Mouse (Mus musculus): Measurements from ENCODE around the gene Atrip. TPM values are rescaled to one million over a fixed set of nuclear protein-coding genes. Genes with fewer than 3 reads are reported as not detected.

Atrip gene
- polyA plus RNA-seq, 1 experiment from 2014 or later, result 36.0 TPM

- Histone ChIP-seq H3K4me3 (replicated peaks; ENCODE audit: low read length) (peak overlapping the region; percentile 70), H3K36me3 (ENCODE audit: control insufficient read depth, insufficient read depth) (no peaks in the 10 kb centered on the region), H3K9me3 (ENCODE audit: control insufficient read depth, low read length) (no peaks in the 10 kb centered on the region), H3K4me2 (ENCODE audit: low read length) (peak overlapping the region; percentile 95), H3K27ac (ENCODE audit: low read length) (peak overlapping the region; percentile 100), H3K9ac (replicated peaks; ENCODE audit: low read depth, low read length) (peak overlapping the region; percentile 93), H3K4me1 (replicated peaks; ENCODE audit: control insufficient read depth, insufficient read depth, low read length) (peaks cover 46% of the 10 kb centered on the region), H3K27me3 (replicated peaks; ENCODE audit: control insufficient read depth, insufficient read depth, low read length) (no peaks in the 10 kb centered on the region)
- no peak; the same call in 1 of the 2 replicates for ATAC-seq
- WGBS, result under 1% methylated on average over 21 of the region's 21 CpGs
These were observed 20.7 kb upstream of the Atrip start for GRCm38 (mm10) chr9:109094553-109095136.

DNA sequence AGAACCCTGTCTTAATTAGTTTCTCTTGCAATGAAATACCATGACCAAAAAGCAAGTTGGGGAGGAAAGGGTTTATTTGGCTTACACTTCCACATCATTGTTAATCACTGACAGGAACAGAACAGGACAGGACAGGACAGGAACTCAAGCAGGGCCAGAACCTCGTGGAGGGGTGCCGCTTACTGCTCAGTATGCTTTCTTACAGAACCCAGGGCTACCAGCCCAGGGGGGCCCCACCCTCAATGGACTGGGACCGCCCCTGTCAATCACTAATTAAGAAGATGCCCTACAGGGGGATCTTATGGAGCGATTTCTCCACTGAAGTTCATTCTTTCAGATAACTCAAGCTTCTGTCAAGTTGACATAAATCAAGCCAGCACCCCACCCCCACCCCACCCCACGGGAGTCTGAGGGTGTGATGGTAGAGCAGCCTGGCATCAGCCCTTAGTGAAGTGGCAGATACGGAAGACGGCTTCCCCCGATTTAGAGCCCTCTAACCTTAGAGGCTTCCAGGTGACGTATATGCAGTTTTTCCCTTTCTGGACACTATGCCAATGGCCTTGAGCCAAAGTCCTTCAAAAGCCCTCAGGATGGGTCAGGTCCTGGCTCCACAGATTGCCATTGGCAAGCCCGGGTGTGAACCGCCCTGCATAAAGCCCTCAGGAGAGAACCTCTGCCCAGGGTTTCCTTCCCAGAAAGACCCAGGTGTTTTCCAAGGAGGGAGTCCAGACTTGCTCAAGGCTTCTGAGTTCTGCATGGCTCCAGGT lies 20.0 kb upstream of the Atrip start:
- 12% methylated on average over 11 of the region's 11 CpGs for WGBS
- peak overlapping the region; percentile 70 for H3K4me3 ChIP-seq (replicated peaks; ENCODE audit: low read length)
- peak overlapping the region; percentile 95 for H3K4me2 ChIP-seq (ENCODE audit: low read length)
- peaks cover 39% of the 10 kb centered on the region for H3K4me1 ChIP-seq (replicated peaks; ENCODE audit: control insufficient read depth, insufficient read depth, low read length)
- H3K36me3 ChIP-seq (ENCODE audit: control insufficient read depth, insufficient read depth), result no peaks in the 10 kb centered on the region
- ATAC-seq, result no peak
- no peaks in the 10 kb centered on the region for H3K27me3 ChIP-seq (replicated peaks; ENCODE audit: control insufficient read depth, insufficient read depth, low read length)
- peak overlapping the region; percentile 93 for H3K9ac ChIP-seq (replicated peaks; ENCODE audit: low read depth, low read length)
- H3K9me3 ChIP-seq (ENCODE audit: control insufficient read depth, low read length), result no peaks in the 10 kb centered on the region
- H3K27ac ChIP-seq (ENCODE audit: low read length), result peak overlapping the region; percentile 100

DNA sequence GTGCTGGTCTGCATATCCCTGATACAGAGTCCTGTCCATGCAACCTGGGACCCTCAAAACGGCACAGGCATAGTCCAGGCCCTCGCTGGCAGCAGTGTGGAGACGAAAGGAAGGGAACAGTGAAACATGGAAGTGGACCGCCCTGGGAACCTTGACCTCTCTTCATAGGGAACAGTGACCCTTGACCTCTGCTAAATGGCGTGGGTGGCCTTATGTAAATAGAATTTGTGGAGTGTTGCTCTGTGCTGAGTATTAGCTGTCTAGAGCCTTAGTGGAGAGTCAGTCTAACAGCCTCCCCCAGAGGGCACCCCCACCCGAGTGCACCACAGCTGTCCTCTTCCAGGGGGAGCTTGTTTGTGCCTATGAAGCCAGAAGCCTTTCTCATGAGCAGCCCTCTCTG lies 18.9 kb upstream of the Atrip start:
- Histone ChIP-seq H3K4me3 (replicated peaks; ENCODE audit: low read length) (no peak overlapping the region), H3K4me1 (replicated peaks; ENCODE audit: control insufficient read depth, insufficient read depth, low read length) (peaks cover 32% of the 10 kb centered on the region), H3K9me3 (ENCODE audit: control insufficient read depth, low read length) (no peaks in the 10 kb centered on the region), H3K27ac (ENCODE audit: low read length) (no peak overlapping the region), H3K36me3 (ENCODE audit: control insufficient read depth, insufficient read depth) (no peaks in the 10 kb centered on the region), H3K4me2 (ENCODE audit: low read length) (no peak overlapping the region), H3K27me3 (replicated peaks; ENCODE audit: control insufficient read depth, insufficient read depth, low read length) (no peaks in the 10 kb centered on the region), H3K9ac (replicated peaks; ENCODE audit: low read depth, low read length) (no peak overlapping the region)
- no peak for ATAC-seq
- WGBS, result 67% methylated on average over 6 of the region's 6 CpGs

DNA sequence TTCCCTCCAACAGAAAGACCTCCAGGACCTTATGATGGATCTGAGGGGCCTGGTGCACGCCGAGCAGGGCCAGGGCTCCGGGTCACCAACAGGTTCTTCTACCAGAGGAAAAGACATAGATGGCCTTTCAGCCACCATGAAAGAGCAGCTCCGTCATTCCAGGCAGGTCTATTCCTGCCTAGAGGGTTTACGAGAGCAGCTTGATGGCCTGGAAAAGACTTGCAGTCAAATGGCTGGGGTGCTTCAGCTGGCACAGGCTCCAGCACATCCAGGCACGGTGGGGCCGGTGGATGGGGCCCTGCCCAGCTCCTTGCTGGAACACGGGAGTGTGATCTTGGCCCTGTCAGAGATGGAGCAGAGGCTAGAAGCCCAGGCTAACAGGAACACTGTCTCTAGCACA lies 17.9 kb upstream of the Atrip start:
- H3K9ac ChIP-seq (replicated peaks; ENCODE audit: low read depth, low read length), result no peak overlapping the region
- H3K4me1 ChIP-seq (replicated peaks; ENCODE audit: control insufficient read depth, insufficient read depth, low read length), result peaks cover 24% of the 10 kb centered on the region
- no peak for ATAC-seq
- 95% methylated on average over 8 of the region's 8 CpGs for WGBS
- no peak overlapping the region for H3K4me3 ChIP-seq (replicated peaks; ENCODE audit: low read length)
- no peaks in the 10 kb centered on the region for H3K36me3 ChIP-seq (ENCODE audit: control insufficient read depth, insufficient read depth)
- H3K9me3 ChIP-seq (ENCODE audit: control insufficient read depth, low read length), result no peaks in the 10 kb centered on the region
- H3K27me3 ChIP-seq (replicated peaks; ENCODE audit: control insufficient read depth, insufficient read depth, low read length), result no peaks in the 10 kb centered on the region
- no peak overlapping the region for H3K4me2 ChIP-seq (ENCODE audit: low read length)
- H3K27ac ChIP-seq (ENCODE audit: low read length), result no peak overlapping the region

DNA sequence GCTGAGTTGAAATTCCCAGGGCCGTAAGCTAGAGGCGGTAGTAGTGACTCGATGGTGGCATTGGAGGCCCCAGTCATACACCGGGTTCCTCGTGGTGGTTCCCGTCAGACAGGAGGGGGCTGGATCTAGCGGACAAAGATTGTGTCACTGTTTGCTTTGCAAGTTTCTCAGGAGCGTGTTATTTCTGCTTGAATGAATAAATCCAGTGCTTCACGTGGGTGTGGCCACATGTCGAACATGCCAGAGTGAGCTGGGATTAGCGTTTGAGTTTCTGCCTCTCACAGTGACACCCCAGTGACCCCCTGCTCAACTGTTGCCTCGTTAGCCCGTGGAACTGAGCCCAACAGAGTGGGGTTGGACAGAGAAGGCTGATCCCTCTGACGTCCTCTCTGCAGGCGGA lies 16.5 kb upstream of the Atrip start:
- Histone ChIP-seq H3K4me1 (replicated peaks; ENCODE audit: control insufficient read depth, insufficient read depth, low read length) (peaks cover 19% of the 10 kb centered on the region), H3K27ac (ENCODE audit: low read length) (no peak overlapping the region), H3K4me3 (replicated peaks; ENCODE audit: low read length) (no peak overlapping the region), H3K4me2 (ENCODE audit: low read length) (no peak overlapping the region), H3K36me3 (ENCODE audit: control insufficient read depth, insufficient read depth) (no peaks in the 10 kb centered on the region), H3K9ac (replicated peaks; ENCODE audit: low read depth, low read length) (no peak overlapping the region), H3K27me3 (replicated peaks; ENCODE audit: control insufficient read depth, insufficient read depth, low read length) (no peaks in the 10 kb centered on the region), H3K9me3 (ENCODE audit: control insufficient read depth, low read length) (no peaks in the 10 kb centered on the region)
- ATAC-seq, result no peak
- WGBS, result 11% methylated on average over 15 of the region's 15 CpGs

DNA sequence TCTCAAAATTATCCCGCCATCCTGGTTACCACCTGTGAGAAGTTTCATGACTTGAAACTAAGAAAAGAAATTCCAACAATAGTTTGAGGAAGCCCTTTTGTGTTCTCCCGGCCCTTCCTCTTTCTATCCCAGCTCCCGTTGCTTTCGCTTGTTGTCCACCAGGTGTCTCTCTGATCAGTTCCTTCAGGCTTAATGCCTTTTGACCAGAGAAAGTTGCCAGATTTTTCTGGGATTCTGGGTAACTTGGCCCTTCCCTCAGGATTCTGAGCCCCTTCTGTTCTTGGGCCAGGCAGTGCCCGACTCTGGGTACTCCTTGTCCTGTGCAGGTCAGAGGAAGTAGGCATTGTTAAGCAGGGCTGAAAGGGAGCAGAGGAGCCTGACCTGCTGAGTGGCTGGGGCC lies 14.1 kb upstream of the Atrip start:
- Histone ChIP-seq H3K27me3 (replicated peaks; ENCODE audit: control insufficient read depth, insufficient read depth, low read length) (no peaks in the 10 kb centered on the region), H3K27ac (ENCODE audit: low read length) (no peak overlapping the region), H3K36me3 (ENCODE audit: control insufficient read depth, insufficient read depth) (no peaks in the 10 kb centered on the region), H3K9me3 (ENCODE audit: control insufficient read depth, low read length) (no peaks in the 10 kb centered on the region), H3K4me1 (replicated peaks; ENCODE audit: control insufficient read depth, insufficient read depth, low read length) (peaks cover 12% of the 10 kb centered on the region), H3K9ac (replicated peaks; ENCODE audit: low read depth, low read length) (0 out of 2 replicates have a peak overlapping the region, but pooled peaks have one; percentile 4), H3K4me3 (replicated peaks; ENCODE audit: low read length) (no peak overlapping the region), H3K4me2 (ENCODE audit: low read length) (no peak overlapping the region)
- ATAC-seq, result peak; percentile 22; the same call in 1 of the 2 replicates
- 4% methylated on average over 5 of the region's 5 CpGs for WGBS

DNA sequence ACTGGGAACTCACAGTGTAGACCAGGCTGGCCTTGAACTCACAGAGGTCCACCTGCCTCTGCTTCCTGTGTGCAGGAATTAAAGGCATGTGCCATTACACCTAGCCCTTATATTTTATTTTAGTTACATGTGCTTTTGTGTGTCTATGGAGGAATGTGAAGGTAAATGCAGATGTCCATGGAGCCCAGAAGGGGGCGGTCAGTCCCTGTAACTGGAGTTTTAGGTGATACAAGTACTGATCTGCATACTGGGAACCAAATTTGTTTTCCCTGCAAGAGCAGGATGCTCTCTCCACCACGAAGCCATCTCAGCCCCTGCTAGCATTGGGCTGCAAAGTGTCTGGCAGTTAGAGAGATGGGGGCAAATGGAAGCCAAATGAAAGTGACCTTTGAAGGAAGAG lies 11.0 kb upstream of the Atrip start:
- ATAC-seq, result no peak
- 10% methylated on average over 2 of the region's 2 CpGs for WGBS

DNA sequence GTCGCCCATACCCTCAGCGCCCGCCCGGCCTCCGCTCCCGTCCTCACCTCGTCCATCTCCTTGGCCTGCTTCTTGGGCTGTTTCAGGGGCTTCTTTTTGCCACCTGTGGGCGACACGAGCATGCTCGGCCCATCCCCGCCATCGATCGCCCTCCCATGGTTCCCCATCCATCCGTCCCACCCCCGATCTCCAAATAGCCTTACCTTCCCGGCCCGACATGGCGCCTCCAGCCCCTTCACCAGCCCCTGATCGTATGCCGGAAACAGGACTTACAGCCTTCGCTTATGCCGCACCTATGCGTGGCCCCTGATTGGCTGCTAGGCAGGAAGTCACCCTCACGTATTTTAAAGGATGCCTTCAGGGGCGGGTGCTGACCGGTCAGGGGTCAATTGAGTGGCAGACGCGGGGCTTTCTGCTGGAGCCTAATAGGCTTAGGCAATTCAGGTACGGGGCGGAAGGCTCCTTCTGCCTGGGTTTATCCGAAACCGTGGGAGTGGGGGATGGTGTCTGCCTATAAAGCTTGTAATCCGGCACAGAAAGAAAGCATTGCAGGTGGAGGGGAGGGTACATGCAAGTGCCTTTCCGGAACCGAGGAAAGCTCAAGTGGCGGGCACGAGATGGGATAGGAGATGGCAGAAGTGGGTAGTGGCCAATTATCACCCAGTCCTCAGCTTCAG lies 8.3 kb upstream of the Atrip start, which contains the start of the genes Ccdc51 and Tma7:
Gene Ccdc51 (plus strand): TSS at position 370 of the 677 bp plus-strand sequence.
Gene Tma7 (minus strand): TSS at position 464 of the 677 bp plus-strand sequence.
- Histone ChIP-seq H3K27me3 (replicated peaks; ENCODE audit: control insufficient read depth, insufficient read depth, low read length) (no peaks in the 10 kb centered on the region), H3K4me3 (replicated peaks; ENCODE audit: low read length) (peak within 1 kb of the TSS; percentile 75), H3K27ac (ENCODE audit: low read length) (peak within 1 kb of the TSS; percentile 72), H3K9me3 (ENCODE audit: control insufficient read depth, low read length) (no peaks in the 10 kb centered on the region), H3K9ac (replicated peaks; ENCODE audit: low read depth, low read length) (peak within 1 kb of the TSS; percentile 79), H3K36me3 (ENCODE audit: control insufficient read depth, insufficient read depth) (peaks cover 4% of the 10 kb centered on the region; the same call in 1 of the 2 replicates), H3K4me2 (ENCODE audit: low read length) (peak within 1 kb of the TSS; percentile 86), H3K4me1 (replicated peaks; ENCODE audit: control insufficient read depth, insufficient read depth, low read length) (peaks cover 20% of the 10 kb centered on the region)
- 0% methylated on average over 37 of the region's 37 CpGs for WGBS
- peak; percentile 98 for ATAC-seq

More for the DNA sequence above, 11.0 kb upstream of the Atrip start:
- no peaks in the 10 kb centered on the region; the same call in 1 of the 2 replicates for H3K36me3 ChIP-seq (ENCODE audit: control insufficient read depth, insufficient read depth)
- peaks cover 26% of the 10 kb centered on the region for H3K4me1 ChIP-seq (replicated peaks; ENCODE audit: control insufficient read depth, insufficient read depth, low read length)
- H3K27ac ChIP-seq (ENCODE audit: low read length), result no peak overlapping the region
- no peaks in the 10 kb centered on the region for H3K9me3 ChIP-seq (ENCODE audit: control insufficient read depth, low read length)
- no peak overlapping the region for H3K9ac ChIP-seq (replicated peaks; ENCODE audit: low read depth, low read length)
- no peaks in the 10 kb centered on the region for H3K27me3 ChIP-seq (replicated peaks; ENCODE audit: control insufficient read depth, insufficient read depth, low read length)
- no peak overlapping the region for H3K4me3 ChIP-seq (replicated peaks; ENCODE audit: low read length)
- no peak overlapping the region for H3K4me2 ChIP-seq (ENCODE audit: low read length)

GRCm38 (mm10) chr9:109081749-109082123 lies 7.8 kb upstream of the Atrip start:
- H3K4me3 ChIP-seq (replicated peaks; ENCODE audit: low read length), result peak overlapping the region; percentile 75
- peak overlapping the region; percentile 72; the same call in 1 of the 2 replicates for H3K27ac ChIP-seq (ENCODE audit: low read length)
- peaks cover 4% of the 10 kb centered on the region; the same call in 1 of the 2 replicates for H3K36me3 ChIP-seq (ENCODE audit: control insufficient read depth, insufficient read depth)
- H3K9ac ChIP-seq (replicated peaks; ENCODE audit: low read depth, low read length), result peak overlapping the region; percentile 79
- peak; percentile 19 for ATAC-seq
- no peaks in the 10 kb centered on the region for H3K27me3 ChIP-seq (replicated peaks; ENCODE audit: control insufficient read depth, insufficient read depth, low read length)
- 5% methylated on average over 11 of the region's 11 CpGs for WGBS
- H3K4me1 ChIP-seq (replicated peaks; ENCODE audit: control insufficient read depth, insufficient read depth, low read length), result peaks cover 20% of the 10 kb centered on the region
- H3K9me3 ChIP-seq (ENCODE audit: control insufficient read depth, low read length), result no peaks in the 10 kb centered on the region
- H3K4me2 ChIP-seq (ENCODE audit: low read length), result peak overlapping the region; percentile 86

Data from forebrain, embryonic 16.5 days (tissue).